Mouse (Mus musculus) hindbrain, embryonic 14.5 days (tissue): ENCODE results near the gene Spata13. TPM values are rescaled to one million over a fixed set of nuclear protein-coding genes. Genes with fewer than 3 reads are reported as not detected.

Experiments
- ATAC-seq: fragments of 200-750 bp; cut with Nextera tagmentation; 2 replicates; pipeline ENCODE4 v1.8.0; 2017; ENCODE audit warnings: moderate number of reproducible peaks, mild to moderate bottlenecking, moderate TSS enrichment, moderate library complexity; ENCODE audit not compliant: low FRiP score
- DNase-seq: peaks from one replicate; pipeline ENCODE4 v3.0.0-alpha.2; 2015; ENCODE audit warnings: low spot score
- H3K27ac ChIP-seq: fragments of 300-500 bp; sonication (generic); 2 replicates; pipeline ENCODE4 v1.5.1; 2014; ENCODE audit warnings: mild to moderate bottlenecking, moderate library complexity
- H3K27me3 ChIP-seq: fragments of 300-500 bp; sonication (generic); 2 replicates; pipeline ENCODE4 v1.6.1; 2014; ENCODE audit warnings: mild to moderate bottlenecking, low read length, mixed read lengths; ENCODE audit not compliant: control insufficient read depth, insufficient read depth
- H3K36me3 ChIP-seq: fragments of 300-500 bp; sonication (generic); replicated peaks from 2 replicates; pipeline ENCODE4 v1.6.1; 2014; ENCODE audit not compliant: control insufficient read depth, insufficient read depth
- H3K4me1 ChIP-seq: fragments of 300-500 bp; sonication (generic); replicated peaks from 2 replicates; pipeline ENCODE4 v1.6.1; 2014; ENCODE audit warnings: antibody characterized with exemption, low read length, mixed read lengths; ENCODE audit not compliant: control insufficient read depth, insufficient read depth
- H3K4me2 ChIP-seq: fragments of 300-500 bp; sonication (generic); replicated peaks from 2 replicates; pipeline ENCODE4 v1.6.1; 2014; ENCODE audit warnings: mild to moderate bottlenecking, moderate library complexity
- H3K4me3 ChIP-seq: fragments of 300-500 bp; sonication (generic); replicated peaks from 2 replicates; pipeline ENCODE4 v1.5.1; 2014; ENCODE audit warnings: mild to moderate bottlenecking, low read length
- H3K9ac ChIP-seq: fragments of 300-500 bp; sonication (generic); 2 replicates; pipeline ENCODE4 v1.6.1; 2014
- H3K9me3 ChIP-seq: fragments of 300-500 bp; sonication (generic); 2 replicates; pipeline ENCODE4 v1.6.1; 2016; ENCODE audit warnings: low read length; ENCODE audit not compliant: control insufficient read depth
- WGBS: fragments of 180-500 bp; shearing (Covaris S2); extraction: QIAGEN DNeasy Blood & Tissue Kit; methylation state at CpG from one replicate; pipeline ENCODE4 v1.1.7; 2014; 5-methylcytosine and 5-hydroxymethylcytosine counted together
- polyA plus RNA-seq: library from polyadenylated mRNA; unstranded; fragments of >200 nt; fragmentation: Nextera tagmentation; extraction: Ambion mirVana; gene quantifications from 2 replicates; pipeline ENCODE4 v1.2.1, GENCODE M21; 2014

Gene Spata13
- polyA plus RNA-seq, 1 experiment from 2014 or later, result 26.2 TPM

DNA sequence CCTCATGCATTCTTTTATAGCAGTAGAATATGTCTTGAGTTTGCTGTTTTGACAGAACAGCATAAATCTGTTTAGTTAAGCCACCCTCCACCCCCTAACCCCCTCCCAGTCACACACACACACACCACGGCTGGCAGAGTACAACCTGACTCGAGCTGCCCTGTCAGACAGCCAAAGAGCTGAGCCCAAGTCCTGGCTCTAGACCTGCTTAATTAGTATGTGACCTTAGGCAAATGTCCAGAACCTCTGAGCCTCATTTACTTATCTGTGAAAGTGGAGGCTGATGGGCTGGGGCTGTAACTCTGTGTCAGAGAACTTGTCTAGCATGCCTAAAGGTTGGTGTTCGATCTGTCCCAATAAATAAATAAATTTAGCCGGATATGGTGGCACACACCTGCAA is 26.1 kb upstream of the Spata13 start:
- DNase-seq, result no peak
- no peak overlapping the region for H3K9ac ChIP-seq
- 86% methylated on average over 4 of the region's 4 CpGs for WGBS

DNA sequence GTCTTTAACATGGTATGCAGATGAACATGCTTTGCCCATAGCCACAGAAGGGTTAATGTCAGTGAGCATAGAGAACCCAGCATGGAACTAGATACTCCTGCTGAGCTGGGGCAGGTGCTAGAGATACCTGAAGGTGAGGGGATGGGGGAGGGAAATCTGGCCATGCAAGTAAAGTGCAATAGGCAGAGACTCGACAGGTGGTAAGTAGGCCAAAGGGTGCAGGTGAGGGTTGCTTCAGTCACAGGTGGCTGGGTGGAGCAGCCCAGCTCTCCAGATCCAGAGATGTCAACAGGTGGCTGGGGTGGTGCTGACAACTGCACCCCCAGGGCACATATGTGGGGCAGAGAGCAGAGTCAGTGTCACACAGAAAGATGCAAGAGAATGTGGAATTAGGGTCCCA is 24.6 kb upstream of the Spata13 start:
- Histone ChIP-seq H3K27me3 (no peaks in the 10 kb centered on the region), H3K9ac (no peak overlapping the region), H3K36me3 (no peaks in the 10 kb centered on the region), H3K4me3 (no peak overlapping the region), H3K9me3 (no peaks in the 10 kb centered on the region), H3K4me2 (no peak overlapping the region), H3K4me1 (no peaks in the 10 kb centered on the region), H3K27ac (no peak overlapping the region)
- ATAC-seq (no peak), DNase-seq (no peak)
- 80% methylated on average over 1 of the region's 1 CpGs for WGBS

More for the DNA sequence above, 26.1 kb upstream of the Spata13 start:
- Histone ChIP-seq H3K27ac (no peak overlapping the region), H3K4me2 (no peak overlapping the region), H3K4me1 (no peaks in the 10 kb centered on the region), H3K9me3 (no peaks in the 10 kb centered on the region), H3K4me3 (no peak overlapping the region), H3K36me3 (no peaks in the 10 kb centered on the region), H3K27me3 (no peaks in the 10 kb centered on the region)
- no peak for ATAC-seq

DNA sequence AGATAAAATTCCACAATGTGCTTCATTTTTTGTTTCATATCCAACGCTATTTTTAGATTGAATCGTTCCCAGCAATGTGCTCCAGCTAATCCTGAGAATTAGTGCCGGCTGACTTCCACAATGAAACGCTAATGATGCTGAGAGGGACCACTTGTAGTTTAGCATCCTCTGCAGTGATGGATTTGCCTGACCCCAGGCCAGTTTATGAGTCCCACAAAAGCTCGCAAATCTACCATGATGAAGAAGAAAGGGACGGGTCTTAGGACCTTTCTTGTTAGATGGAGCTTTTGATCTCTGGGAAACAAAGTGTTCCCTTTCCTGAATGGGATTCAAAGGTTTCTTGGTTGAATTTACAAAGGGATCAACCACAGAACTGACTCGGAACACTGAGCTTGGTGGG is 21.1 kb upstream of the Spata13 start:
- Histone ChIP-seq H3K27ac (no peak overlapping the region), H3K9me3 (no peaks in the 10 kb centered on the region), H3K36me3 (no peaks in the 10 kb centered on the region), H3K4me1 (no peaks in the 10 kb centered on the region), H3K4me3 (no peak overlapping the region), H3K9ac (no peak overlapping the region), H3K4me2 (no peak overlapping the region), H3K27me3 (no peaks in the 10 kb centered on the region)
- DNase-seq (no peak), ATAC-seq (no peak)
- WGBS, result 12% methylated on average over 7 of the region's 7 CpGs

DNA sequence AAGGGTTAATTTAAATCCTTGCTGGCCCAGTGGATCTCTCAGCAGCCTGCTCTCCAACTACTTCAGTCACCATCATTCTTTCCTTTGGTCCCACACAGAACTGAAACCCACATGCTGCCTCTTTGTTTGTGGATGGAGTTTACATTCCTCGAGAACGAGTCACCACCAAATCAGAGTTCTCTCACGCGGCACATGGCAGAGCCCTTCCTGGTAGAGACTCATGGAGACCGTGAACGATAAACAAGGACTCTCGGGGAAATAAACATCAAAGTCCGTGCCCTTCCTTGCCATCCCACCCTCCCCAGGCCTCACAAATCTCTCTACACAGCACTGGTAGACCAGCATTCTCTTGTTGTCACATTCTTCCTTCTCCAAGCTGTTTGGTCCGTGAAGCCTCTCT is 12.7 kb upstream of the Spata13 start:
- Histone ChIP-seq H3K27ac (no peak overlapping the region), H3K9me3 (no peaks in the 10 kb centered on the region), H3K27me3 (no peaks in the 10 kb centered on the region), H3K4me3 (no peak overlapping the region), H3K4me1 (no peaks in the 10 kb centered on the region), H3K9ac (no peak overlapping the region), H3K4me2 (no peak overlapping the region), H3K36me3 (no peaks in the 10 kb centered on the region)
- WGBS, result 88% methylated on average over 9 of the region's 9 CpGs
- no peak for DNase-seq
- no peak for ATAC-seq

DNA sequence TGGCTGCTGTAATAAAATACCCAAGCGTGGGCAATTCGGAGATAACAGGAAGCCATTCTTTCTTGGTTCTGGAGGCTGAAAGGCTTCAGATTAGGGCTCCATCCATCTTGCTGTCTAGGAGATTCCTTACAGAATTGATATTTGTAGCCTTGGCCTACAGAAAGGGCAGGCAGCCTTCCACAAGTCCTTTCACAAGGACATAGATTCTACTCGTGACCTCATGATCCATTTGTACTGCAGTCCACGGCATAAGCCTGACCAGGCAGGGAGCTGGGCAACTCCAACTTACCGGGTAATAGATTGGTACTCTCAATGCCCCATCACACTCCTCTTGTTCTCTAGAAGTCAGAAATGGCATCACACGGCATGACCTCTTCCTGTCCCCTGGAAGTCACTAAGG is 8.3 kb upstream of the Spata13 start:
- no peaks in the 10 kb centered on the region for H3K27me3 ChIP-seq
- H3K4me3 ChIP-seq, result no peak overlapping the region
- no peak overlapping the region for H3K4me2 ChIP-seq
- ATAC-seq, result no peak
- no peaks in the 10 kb centered on the region for H3K36me3 ChIP-seq
- WGBS, result 65% methylated on average over 6 of the region's 6 CpGs
- H3K9ac ChIP-seq, result no peak overlapping the region
- no peaks in the 10 kb centered on the region for H3K9me3 ChIP-seq
- DNase-seq, result no peak
- no peaks in the 10 kb centered on the region for H3K4me1 ChIP-seq
- no peak overlapping the region for H3K27ac ChIP-seq

DNA sequence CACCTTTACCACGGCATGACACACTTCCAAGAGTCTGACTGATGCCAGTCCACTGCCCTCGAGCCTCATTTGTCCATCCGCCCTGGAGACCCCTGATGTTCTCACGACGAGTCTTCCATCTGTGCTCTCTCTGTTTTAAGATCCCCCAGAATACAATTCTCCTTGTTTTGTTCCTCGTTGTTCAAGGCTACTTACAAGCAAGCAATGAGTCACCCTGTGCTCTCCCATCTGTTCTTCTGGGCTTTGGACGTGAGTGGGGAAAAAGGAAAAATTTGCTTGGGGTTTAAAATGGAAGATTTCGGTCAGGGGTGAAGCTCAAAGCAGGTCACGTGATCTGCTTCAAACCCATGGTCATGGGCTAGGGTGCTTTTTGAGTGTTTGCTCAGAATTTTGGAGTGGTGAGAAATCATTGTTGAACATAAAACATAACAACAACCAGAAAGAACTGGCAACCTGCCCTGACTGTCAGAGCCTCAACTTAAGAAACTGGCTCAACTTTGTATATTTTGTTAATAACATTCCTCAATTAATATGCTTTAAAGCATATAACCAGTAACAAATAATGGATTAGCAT is 3.8 kb upstream of the Spata13 start:
- H3K4me2 ChIP-seq, result no peak overlapping the region

GRCm38 (mm10) chr14:60630981-60631380 is 2.8 kb upstream of the Spata13 start:
- Histone ChIP-seq H3K4me1 (peaks cover 18% of the 10 kb centered on the region), H3K36me3 (no peaks in the 10 kb centered on the region), H3K4me2 (no peak overlapping the region), H3K27me3 (no peaks in the 10 kb centered on the region), H3K9ac (no peak overlapping the region), H3K4me3 (no peak overlapping the region), H3K9me3 (no peaks in the 10 kb centered on the region), H3K27ac (no peak overlapping the region)
- 68% methylated on average over 4 of the region's 4 CpGs for WGBS
- DNase-seq, result no peak
- no peak for ATAC-seq

More for the DNA sequence above, 3.8 kb upstream of the Spata13 start:
- H3K9me3 ChIP-seq, result no peaks in the 10 kb centered on the region
- peaks cover 8% of the 10 kb centered on the region; the same call in 1 of the 2 replicates for H3K4me1 ChIP-seq
- ATAC-seq, result no peak
- H3K27ac ChIP-seq, result no peak overlapping the region
- 73% methylated on average over 9 of the region's 9 CpGs for WGBS
- DNase-seq, result no peak
- H3K27me3 ChIP-seq, result no peaks in the 10 kb centered on the region
- H3K36me3 ChIP-seq, result no peaks in the 10 kb centered on the region
- H3K4me3 ChIP-seq, result no peak overlapping the region
- H3K9ac ChIP-seq, result no peak overlapping the region

GRCm38 (mm10) chr14:60634877-60635771 is 1.3 kb downstream of the Spata13 start:
- Histone ChIP-seq H3K9me3 (no peaks in the 10 kb centered on the region), H3K9ac (peak overlapping the region; percentile 65), H3K4me3 (peak overlapping the region; percentile 59), H3K4me1 (peaks cover 43% of the 10 kb centered on the region), H3K27ac (0 out of 2 replicates have a peak overlapping the region, but pooled peaks have one; percentile 36), H3K4me2 (peak overlapping the region; percentile 98), H3K36me3 (no peaks in the 10 kb centered on the region), H3K27me3 (no peaks in the 10 kb centered on the region)
- under 1% methylated on average over 45 of the region's 45 CpGs for WGBS
- no peak; the same call in 1 of the 2 replicates for ATAC-seq
- DNase-seq, result no peak

- H3K27me3 ChIP-seq, result no peaks in the 10 kb centered on the region
- ATAC-seq, result no peak
- H3K4me1 ChIP-seq, result peaks cover 43% of the 10 kb centered on the region
- H3K36me3 ChIP-seq, result no peaks in the 10 kb centered on the region
- no peak for DNase-seq
- H3K27ac ChIP-seq, result no peak overlapping the region
- H3K9me3 ChIP-seq, result no peaks in the 10 kb centered on the region
- H3K9ac ChIP-seq, result peak overlapping the region; percentile 65; the same call in 1 of the 2 replicates
- 6% methylated on average over 14 of the region's 14 CpGs for WGBS
- H3K4me3 ChIP-seq, result peak overlapping the region; percentile 59
- H3K4me2 ChIP-seq, result peak overlapping the region; percentile 98
Observed at GRCm38 (mm10) chr14:60635911-60636607, 2.3 kb downstream of the Spata13 start.
